Mouse (Mus musculus) midbrain, embryonic 11.5 days (tissue): ENCODE measurements around the gene Rfx5. TPM values are rescaled to one million over a fixed set of nuclear protein-coding genes. Genes with fewer than 3 reads are reported as not detected.
"Not testable (repeated sequence)": the region's sequence is repeated elsewhere in the genome, so short reads cannot be mapped to it uniquely, and the experiment has no call there.

Experiments
- ATAC-seq: fragments of 200-750 bp; cut with Nextera tagmentation; 2 replicates; pipeline ENCODE4 v1.8.0; 2017; ENCODE audit warnings: moderate TSS enrichment, moderate library complexity; ENCODE audit not compliant: low FRiP score
- DNase-seq: peaks from one replicate; pipeline ENCODE4 v3.0.0; 2015; ENCODE audit warnings: low spot score; ENCODE audit errors: missing footprints
- H3K27ac ChIP-seq: fragments of 300-500 bp; sonication (generic); 2 replicates; pipeline ENCODE4 v1.5.1; 2014; ENCODE audit warnings: low read depth, low read length
- H3K27me3 ChIP-seq: fragments of 300-500 bp; sonication (generic); 2 replicates; pipeline ENCODE4 v1.6.1; 2014; ENCODE audit warnings: mild to moderate bottlenecking, low read length, moderate library complexity, mixed read lengths; ENCODE audit not compliant: control insufficient read depth, insufficient read depth
- H3K36me3 ChIP-seq: fragments of 300-500 bp; sonication (generic); 2 replicates; pipeline ENCODE4 v1.6.1; 2014; ENCODE audit warnings: mild to moderate bottlenecking, low read length, moderate library complexity, mixed read lengths; ENCODE audit not compliant: control insufficient read depth, insufficient read depth
- H3K4me1 ChIP-seq: fragments of 300-500 bp; sonication (generic); 2 replicates; pipeline ENCODE4 v1.6.1; 2014; ENCODE audit warnings: low read length; ENCODE audit not compliant: control insufficient read depth, insufficient read depth
- H3K4me2 ChIP-seq: fragments of 300-500 bp; sonication (generic); 2 replicates; pipeline ENCODE4 v1.6.1; 2014; ENCODE audit warnings: mild to moderate bottlenecking, moderate library complexity
- H3K4me3 ChIP-seq: fragments of 300-500 bp; sonication (generic); 2 replicates; pipeline ENCODE4 v1.5.1; 2014; ENCODE audit warnings: low read depth, low read length
- H3K9ac ChIP-seq: fragments of 300-500 bp; sonication (generic); 2 replicates; pipeline ENCODE4 v1.6.1; 2014; ENCODE audit warnings: low read length
- H3K9me3 ChIP-seq: fragments of 300-500 bp; sonication (generic); 2 replicates; pipeline ENCODE4 v1.6.1; 2016; ENCODE audit warnings: low read length; ENCODE audit not compliant: control insufficient read depth
- WGBS: fragments of 180-500 bp; shearing (Covaris S2); extraction: QIAGEN DNeasy Blood & Tissue Kit; methylation state at CpG from one replicate; pipeline ENCODE4 v1.1.7; 2014; 5-methylcytosine and 5-hydroxymethylcytosine counted together
- polyA plus RNA-seq: library from polyadenylated mRNA; unstranded; fragments of >200 nt; fragmentation: Nextera tagmentation; extraction: Ambion mirVana; gene quantifications from 2 replicates; pipeline ENCODE4 v1.2.1, GENCODE M21; 2014

Gene Rfx5
- polyA plus RNA-seq, 1 experiment from 2014 or later, result 6.8 TPM

GRCm38 (mm10) chr3:94921104-94921503 lies 32.8 kb upstream of the Rfx5 start:
- WGBS, result 52% methylated on average over 3 of the region's 3 CpGs
- ATAC-seq, result no peak
- H3K36me3 ChIP-seq, result no peaks in the 10 kb centered on the region
- no peak overlapping the region for H3K4me2 ChIP-seq
- no peaks in the 10 kb centered on the region for H3K4me1 ChIP-seq
- no peak for DNase-seq
- H3K9ac ChIP-seq, result no peak overlapping the region
- H3K4me3 ChIP-seq, result no peak overlapping the region
- H3K27ac ChIP-seq, result no peak overlapping the region
- H3K9me3 ChIP-seq, result no peaks in the 10 kb centered on the region
- H3K27me3 ChIP-seq, result no peaks in the 10 kb centered on the region

DNA sequence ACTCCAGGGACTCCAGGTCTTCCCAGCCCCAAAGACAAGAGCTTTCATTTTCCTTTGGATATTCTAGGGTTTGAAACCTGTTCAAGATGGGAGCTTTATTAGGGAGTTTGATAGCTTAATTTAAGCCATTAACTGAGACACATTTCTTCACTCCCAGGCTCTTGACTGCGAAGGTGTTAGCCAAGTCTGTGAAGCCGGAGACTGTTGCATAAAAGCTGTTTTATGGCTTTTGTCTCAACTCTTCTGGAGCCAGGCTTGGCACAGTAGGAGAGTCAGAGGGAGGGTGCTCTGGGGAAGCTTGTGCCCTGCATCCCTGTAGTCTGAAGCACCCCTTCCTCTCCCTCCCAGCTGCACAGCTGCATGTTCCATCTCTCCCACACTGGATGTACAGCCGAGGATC lies 31.5 kb upstream of the Rfx5 start:
- H3K36me3 ChIP-seq, result no peaks in the 10 kb centered on the region
- H3K4me2 ChIP-seq, result no peak overlapping the region
- H3K9me3 ChIP-seq, result no peaks in the 10 kb centered on the region
- H3K9ac ChIP-seq, result no peak overlapping the region
- ATAC-seq, result no peak
- H3K27ac ChIP-seq, result no peak overlapping the region
- no peaks in the 10 kb centered on the region for H3K4me1 ChIP-seq
- no peaks in the 10 kb centered on the region for H3K27me3 ChIP-seq
- WGBS, result 54% methylated on average over 3 of the region's 3 CpGs
- no peak for DNase-seq
- H3K4me3 ChIP-seq, result no peak overlapping the region

DNA sequence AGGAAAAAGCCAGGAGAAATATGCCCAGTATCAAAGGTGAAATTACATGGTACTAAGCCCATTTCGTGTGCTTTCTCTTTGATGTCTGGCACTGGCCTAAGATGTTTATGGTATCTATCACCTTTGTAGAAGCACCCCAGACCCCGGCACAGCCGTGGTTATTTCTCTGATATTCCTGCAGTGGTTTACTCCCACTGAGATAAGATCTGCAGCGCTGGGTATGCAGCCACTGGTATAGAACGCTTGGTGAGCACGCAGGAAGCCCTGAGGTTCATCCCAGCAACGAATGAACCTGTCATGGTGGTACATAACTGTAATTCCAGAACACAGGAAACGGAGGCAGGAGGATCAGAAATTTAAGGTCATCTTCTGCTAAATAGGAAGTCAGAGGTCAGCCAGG lies 29.2 kb upstream of the Rfx5 start:
- H3K9ac ChIP-seq, result no peak overlapping the region
- H3K4me1 ChIP-seq, result no peaks in the 10 kb centered on the region
- H3K9me3 ChIP-seq, result no peaks in the 10 kb centered on the region
- H3K27ac ChIP-seq, result no peak overlapping the region
- ATAC-seq (no peak), DNase-seq (no peak)
- no peaks in the 10 kb centered on the region for H3K36me3 ChIP-seq
- H3K4me3 ChIP-seq, result no peak overlapping the region
- H3K27me3 ChIP-seq, result no peaks in the 10 kb centered on the region
- H3K4me2 ChIP-seq, result no peak overlapping the region
- 87% methylated on average over 8 of the region's 8 CpGs for WGBS

- not testable (repeated sequence) for H3K4me1 ChIP-seq, H3K9me3 ChIP-seq, H3K27ac ChIP-seq, DNase-seq, H3K4me2 ChIP-seq, ATAC-seq, H3K36me3 ChIP-seq, H3K27me3 ChIP-seq, H3K9ac ChIP-seq, H3K4me3 ChIP-seq
- 48% methylated on average over 4 of the region's 4 CpGs for WGBS
Observed at GRCm38 (mm10) chr3:94926301-94926736, 27.6 kb upstream of the Rfx5 start.

DNA sequence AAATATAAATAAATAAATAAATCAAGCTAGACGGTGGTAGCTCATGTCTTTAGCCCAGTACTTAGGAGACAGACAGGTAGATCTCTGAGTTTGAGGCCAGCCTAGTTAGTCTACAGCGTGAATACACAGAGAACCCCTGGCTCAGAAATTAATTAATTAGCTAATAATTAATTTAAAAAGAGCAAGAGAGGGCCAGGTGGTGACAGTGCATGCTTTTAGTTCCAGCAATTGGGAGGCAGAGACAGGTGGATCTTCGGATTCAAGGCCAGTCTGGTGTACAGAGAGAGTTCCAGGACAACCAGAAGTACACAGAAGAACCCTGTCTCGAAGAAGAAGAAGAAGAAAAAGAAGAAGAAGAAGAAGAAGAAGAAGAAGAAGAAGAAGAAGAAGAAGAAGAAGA lies 24.9 kb upstream of the Rfx5 start:
- H3K9ac ChIP-seq, H3K4me2 ChIP-seq, DNase-seq, H3K27ac ChIP-seq, ATAC-seq, H3K4me1 ChIP-seq, H3K4me3 ChIP-seq, H3K36me3 ChIP-seq, H3K9me3 ChIP-seq, H3K27me3 ChIP-seq: not testable (repeated sequence)
- WGBS, result 82% methylated on average over 4 of the region's 4 CpGs

GRCm38 (mm10) chr3:94930386-94931266 lies 23.2 kb upstream of the Rfx5 start:
- H3K36me3 ChIP-seq, H3K27me3 ChIP-seq, H3K4me2 ChIP-seq, H3K9ac ChIP-seq, H3K27ac ChIP-seq, H3K4me3 ChIP-seq, H3K9me3 ChIP-seq, H3K4me1 ChIP-seq, ATAC-seq: not testable (repeated sequence)
- 49% methylated on average over 7 of the region's 7 CpGs for WGBS
- DNase-seq, result peak; percentile 72

- not testable (repeated sequence) for H3K27me3 ChIP-seq, H3K27ac ChIP-seq, H3K4me1 ChIP-seq, H3K9ac ChIP-seq, H3K9me3 ChIP-seq, H3K4me2 ChIP-seq, ATAC-seq, H3K36me3 ChIP-seq, H3K4me3 ChIP-seq
- 79% methylated on average over 10 of the region's 10 CpGs for WGBS
- peak; percentile 76 for DNase-seq
Observed at GRCm38 (mm10) chr3:94931427-94932082, 22.3 kb upstream of the Rfx5 start.

GRCm38 (mm10) chr3:94932279-94932678 lies 21.6 kb upstream of the Rfx5 start:
- not testable (repeated sequence) for H3K9me3 ChIP-seq

DNA sequence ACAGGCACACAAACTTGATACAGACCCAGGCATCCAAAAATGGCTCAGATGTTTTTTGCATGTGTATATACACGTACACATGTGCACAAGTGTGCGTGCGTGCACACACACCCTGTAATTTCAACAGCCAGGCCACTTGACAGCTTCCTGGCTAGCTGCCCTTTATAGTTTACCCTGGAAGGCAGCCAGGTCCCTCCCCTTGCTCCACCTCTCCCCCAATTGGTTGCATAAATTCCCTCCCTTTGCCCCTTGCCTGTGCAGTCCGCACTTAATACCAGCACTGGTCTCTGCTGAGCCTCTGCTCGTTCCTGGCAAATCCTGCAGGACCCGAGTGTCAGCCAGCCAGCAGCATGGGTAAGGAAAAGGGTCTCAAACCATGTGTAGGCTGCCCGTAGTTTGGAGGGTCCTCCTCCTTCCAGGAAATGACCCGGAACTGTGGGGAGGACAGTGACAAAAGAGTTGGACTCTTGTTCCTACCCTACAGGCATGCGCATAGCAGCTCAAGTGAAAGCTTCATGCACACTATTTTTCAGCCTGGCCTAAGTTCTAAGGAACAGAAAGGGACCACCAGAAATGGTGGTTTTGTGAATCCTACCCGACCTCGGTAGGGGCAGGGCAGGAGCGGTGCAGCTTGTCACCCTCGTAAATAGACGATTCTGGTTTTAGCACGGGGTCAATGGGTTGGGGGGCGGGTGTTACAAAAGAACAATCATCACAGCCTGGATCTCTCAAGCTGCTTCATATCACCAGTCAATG lies 20.9 kb upstream of the Rfx5 start, which contains the start of gene Selenbp1:
Gene Selenbp1 (plus strand): TSS at position 248 of the 756 bp plus-strand sequence.
- Histone ChIP-seq H3K4me3 (no peak within 1 kb of the TSS), H3K4me2 (peak within 1 kb of the TSS; percentile 21), H3K27me3 (no peaks in the 10 kb centered on the region), H3K9me3 (no peaks in the 10 kb centered on the region), H3K27ac (no peak within 1 kb of the TSS), H3K36me3 (no peaks in the 10 kb centered on the region), H3K4me1 (peaks cover 7% of the 10 kb centered on the region; the same call in 1 of the 2 replicates), H3K9ac (no peak within 1 kb of the TSS)
- ATAC-seq (peak; percentile 65), DNase-seq (peak; percentile 90)
- 42% methylated on average over 16 of the region's 16 CpGs for WGBS

More at GRCm38 (mm10) chr3:94932279-94932678, 21.6 kb upstream of the Rfx5 start:
- not testable (repeated sequence) for H3K36me3 ChIP-seq, H3K9ac ChIP-seq, H3K27ac ChIP-seq, H3K4me2 ChIP-seq, H3K4me1 ChIP-seq, ATAC-seq, H3K4me3 ChIP-seq, H3K27me3 ChIP-seq
- peak; percentile 80 for DNase-seq
- WGBS, result 70% methylated on average over 2 of the region's 2 CpGs
